Mouse (Mus musculus): Measurements from ENCODE around the gene Pcsk5. TPM values are rescaled to one million over a fixed set of nuclear protein-coding genes. Genes with fewer than 3 reads are reported as not detected.

The Pcsk5 gene
- total and polyA plus RNA-seq, 3 experiments = not detected

DNA sequence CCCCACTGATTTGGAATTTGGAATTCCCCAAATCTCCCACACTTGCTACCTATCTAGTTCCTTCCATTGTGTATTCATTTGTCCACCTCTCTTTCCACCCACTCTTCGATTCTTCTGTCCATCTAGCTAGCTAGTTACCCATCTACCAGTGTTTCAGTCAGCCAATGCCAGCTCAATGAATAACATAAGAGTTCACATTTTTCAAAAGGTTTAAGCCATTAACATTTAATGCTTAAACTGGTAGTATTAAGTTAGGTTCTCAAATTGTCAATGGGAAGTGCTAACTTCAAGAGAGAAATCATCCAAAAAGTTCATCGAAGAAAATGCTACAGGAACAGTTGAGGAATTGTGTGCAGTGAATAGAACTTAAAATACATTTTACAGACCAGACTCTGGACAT is 11.0 kb upstream of the Pcsk5 start (continued):
- TF ChIP-seq ELF1 (IDR thresholded peaks at IDR 0.05; ENCODE audit: low read depth, low read length) (no peak), MAX (IDR thresholded peaks at IDR 0.05; ENCODE audit: low read length) (no peak)

DNA sequence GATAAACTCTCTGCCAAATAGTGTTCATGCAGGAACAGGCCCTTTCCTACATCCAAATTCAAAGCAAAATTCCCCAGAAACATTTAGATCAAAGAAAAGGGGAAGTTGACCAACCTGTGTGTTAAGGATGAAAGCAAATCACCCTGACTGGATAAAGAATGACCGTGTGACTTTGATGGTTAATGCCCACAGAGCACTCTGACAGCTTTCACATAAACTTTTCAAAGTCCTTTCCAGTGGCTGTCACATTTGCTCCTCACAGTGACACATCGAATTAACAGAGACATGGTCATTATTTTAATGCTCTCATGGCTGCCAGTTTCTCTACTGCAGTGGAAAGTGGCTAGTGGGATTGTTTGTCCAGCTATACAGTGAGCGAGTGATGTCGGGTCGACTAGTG is 8.5 kb upstream of the Pcsk5 start:
- no peaks in the 10 kb centered on the region for H3K79me2 ChIP-seq (replicated peaks; ENCODE audit: control insufficient read depth, extremely low read depth, insufficient read depth, poor library complexity, severe bottlenecking)
- no peak for TF ChIP-seq ELF1 (IDR thresholded peaks at IDR 0.05; ENCODE audit: low read depth, low read length)
- H3K9me3 ChIP-seq (replicated peaks; ENCODE audit: low read length) = no peaks in the 10 kb centered on the region
- no peaks in the 10 kb centered on the region for H3K27me3 ChIP-seq (replicated peaks)
- DNase-seq (ENCODE audit: extremely low read depth) = peak; percentile 2
- H3K36me3 ChIP-seq (replicated peaks in 1 of 2; ENCODE audit: control insufficient read depth in 1 of 2, insufficient read depth in 1 of 2, low read length in 1 of 2) = no peaks in the 10 kb centered on the region
- no peak overlapping the region for H3K9ac ChIP-seq (ENCODE audit: insufficient read depth, low read depth)
- H3K4me1 ChIP-seq (ENCODE audit: control insufficient read depth in 1 of 2, insufficient read depth in 2 of 2) = peaks cover 2 to 14% of the 10 kb centered on the region in 2 experiments; a peak in 3 of 4 replicates
- H3K27ac ChIP-seq (ENCODE audit: insufficient read depth, low read depth) = no peak overlapping the region
- H3K4me2 ChIP-seq (ENCODE audit: insufficient read depth, low read depth, poor library complexity, severe bottlenecking) = peak overlapping the region; percentile 44; the same call in 1 of the 2 replicates
- dilution Hi-C loops (cut with MboI; ENCODE audit: extremely low pct_ligation_motif_present, extremely low pct_unique_long_range_greater_than_20kb, low sequenced_read_pairs) = no loop called here
- in situ Hi-C loops (cut with MboI; ENCODE audit: low pct_ligation_motif_present, low pct_unique_long_range_greater_than_20kb, low sequenced_read_pairs) = no loop called here
- H3K4me3 ChIP-seq (replicated peaks in 1 of 3; ENCODE audit: low read depth in 2 of 3, low read length in 2 of 3, poor library complexity in 1 of 3) = no peak overlapping the region

DNA sequence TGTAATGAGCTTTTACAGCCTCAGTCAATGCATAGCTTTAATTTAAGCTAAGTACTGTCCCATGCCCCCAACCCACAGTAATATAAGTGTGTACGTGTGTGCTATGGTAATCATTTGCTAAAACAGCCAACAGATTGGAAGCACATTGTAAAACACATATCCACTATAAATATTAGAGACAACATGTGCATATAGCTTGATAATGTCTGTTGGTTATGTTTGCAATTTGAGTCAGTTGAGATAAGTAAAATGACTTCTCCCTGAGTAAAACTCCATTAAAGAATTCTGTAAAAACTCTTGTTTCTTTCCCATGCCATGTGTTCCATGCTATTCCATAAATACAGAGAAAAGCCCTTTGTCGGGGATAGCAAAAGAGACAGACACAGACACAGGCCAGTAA is 4.2 kb upstream of the Pcsk5 start:
- in situ Hi-C loops (cut with MboI; ENCODE audit: low pct_ligation_motif_present, low pct_unique_long_range_greater_than_20kb, low sequenced_read_pairs) (no loop called here), dilution Hi-C loops (cut with MboI; ENCODE audit: extremely low pct_ligation_motif_present, extremely low pct_unique_long_range_greater_than_20kb, low sequenced_read_pairs) (no loop called here)
- Histone ChIP-seq H3K36me3 (replicated peaks in 1 of 2; ENCODE audit: control insufficient read depth in 1 of 2, insufficient read depth in 1 of 2, low read length in 1 of 2) (no peaks in the 10 kb centered on the region), H3K79me2 (replicated peaks; ENCODE audit: control insufficient read depth, extremely low read depth, insufficient read depth, poor library complexity, severe bottlenecking) (no peaks in the 10 kb centered on the region), H3K9me3 (replicated peaks; ENCODE audit: low read length) (peaks cover 2% of the 10 kb centered on the region), H3K4me2 (ENCODE audit: insufficient read depth, low read depth, poor library complexity, severe bottlenecking) (no peak overlapping the region), H3K4me3 (replicated peaks in 1 of 3; ENCODE audit: low read depth in 2 of 3, low read length in 2 of 3, poor library complexity in 1 of 3) (no peak overlapping the region), H3K27me3 (replicated peaks) (no peaks in the 10 kb centered on the region), H3K9ac (ENCODE audit: insufficient read depth, low read depth) (no peak overlapping the region), H3K27ac (ENCODE audit: insufficient read depth, low read depth) (no peak overlapping the region), H3K4me1 (ENCODE audit: control insufficient read depth in 1 of 2, insufficient read depth in 2 of 2) (peaks cover 2 to 13% of the 10 kb centered on the region in 2 experiments; a peak in 3 of 4 replicates)
- no peak for DNase-seq (ENCODE audit: extremely low read depth)
- TF ChIP-seq PAX5 (IDR thresholded peaks at IDR 0.05; ENCODE audit: low read length) (no peak), MAX (IDR thresholded peaks at IDR 0.05; ENCODE audit: low read length) (no peak), ZC3H11A (IDR thresholded peaks at IDR 0.05; ENCODE audit: low read depth, low read length) (no peak), CTCF (conservative IDR thresholded peaks at IDR 0.05 in 1 of 2, IDR thresholded peaks at IDR 0.05 in 1 of 2; ENCODE audit: low read depth in 2 of 2, low read length in 2 of 2) (no peak)

DNA sequence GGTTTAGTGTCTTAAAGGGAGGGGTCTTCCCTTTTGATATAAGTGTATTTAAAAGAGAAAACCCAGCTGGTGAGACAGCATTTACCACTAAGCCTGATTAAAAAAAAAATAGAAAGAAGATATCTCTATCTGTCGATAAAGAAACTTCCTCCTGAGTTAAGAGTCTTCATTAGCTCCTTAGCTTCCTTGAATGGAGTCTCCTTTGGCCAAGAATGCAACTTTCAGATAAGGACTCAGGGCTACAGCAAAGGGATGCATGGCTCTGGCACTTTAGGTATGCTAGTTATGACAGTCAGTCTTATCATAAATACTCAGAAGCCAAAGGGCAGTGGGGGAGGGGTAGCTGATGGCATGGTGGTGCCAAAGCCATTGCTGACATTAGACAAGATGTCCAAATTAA is 2.4 kb upstream of the Pcsk5 start:
- no peak overlapping the region for H3K9ac ChIP-seq (ENCODE audit: insufficient read depth, low read depth)
- peaks cover 2% of the 10 kb centered on the region for H3K9me3 ChIP-seq (replicated peaks; ENCODE audit: low read length)
- no peaks in the 10 kb centered on the region for H3K79me2 ChIP-seq (replicated peaks; ENCODE audit: control insufficient read depth, extremely low read depth, insufficient read depth, poor library complexity, severe bottlenecking)
- dilution Hi-C loops (cut with MboI; ENCODE audit: extremely low pct_ligation_motif_present, extremely low pct_unique_long_range_greater_than_20kb, low sequenced_read_pairs) (no loop called here), in situ Hi-C loops (cut with MboI; ENCODE audit: low pct_ligation_motif_present, low pct_unique_long_range_greater_than_20kb, low sequenced_read_pairs) (no loop called here)
- no peak for TF ChIP-seq RCOR1 (conservative IDR thresholded peaks at IDR 0.05; ENCODE audit: low read depth, low read length)
- TF ChIP-seq IRF4 (IDR thresholded peaks at IDR 0.05; ENCODE audit: low read depth, low read length) = no peak
- no peak for TF ChIP-seq EP300 (IDR thresholded peaks at IDR 0.05; ENCODE audit: low read length)
- no peak for TF ChIP-seq MAFK (IDR thresholded peaks at IDR 0.05; ENCODE audit: insufficient replicate concordance, low read length)
- no peak for TF ChIP-seq SMC3 (IDR thresholded peaks at IDR 0.05; ENCODE audit: low read depth, low read length)
- H3K27ac ChIP-seq (ENCODE audit: insufficient read depth, low read depth) = no peak overlapping the region
- H3K4me3 ChIP-seq (replicated peaks in 1 of 3; ENCODE audit: low read depth in 2 of 3, low read length in 2 of 3, poor library complexity in 1 of 3) = no peak overlapping the region
- no peak overlapping the region for H3K4me2 ChIP-seq (ENCODE audit: insufficient read depth, low read depth, poor library complexity, severe bottlenecking)
- no peaks in the 10 kb centered on the region for H3K36me3 ChIP-seq (replicated peaks in 1 of 2; ENCODE audit: control insufficient read depth in 1 of 2, insufficient read depth in 1 of 2, low read length in 1 of 2)
- H3K4me1 ChIP-seq (ENCODE audit: control insufficient read depth in 1 of 2, insufficient read depth in 2 of 2) = no peaks in the 10 kb centered on the region
- DNase-seq (ENCODE audit: extremely low read depth) = no peak
- no peaks in the 10 kb centered on the region for H3K27me3 ChIP-seq (replicated peaks)
